Mouse (Mus musculus) cerebellum, adult 2 months (tissue): Measurements from ENCODE around the gene Gkap1.

Source experiments
- CTCF ChIP-seq: fragments of 200-500 bp; IDR thresholded peaks from 2 replicates; pipeline ENCODE4 v1.5.1; 2011; ENCODE audit warnings: low read depth, mild to moderate bottlenecking, control low read depth, low read length, moderate library complexity, borderline replicate concordance; ENCODE audit not compliant: insufficient read depth
- POLR2A ChIP-seq: fragments of 200-500 bp; IDR thresholded peaks from 2 replicates; pipeline ENCODE4 v1.6.1; 2011; ENCODE audit warnings: low read length, control low read depth, borderline replicate concordance; ENCODE audit not compliant: insufficient read depth

- TF ChIP-seq CTCF = no peak
- TF ChIP-seq POLR2A = no peak
These were observed 49.8 kb downstream of the Gkap1 start for GRCm38 (mm10) chr13:58225694-58226093.
